In genomic region chrX:161790182-161790581, GRCm38 (mm10) we compare ENCODE assay signal across 10 mouse cellular contexts.
DNase-seq lines count a peak whose midpoint lies in the region; ATAC-seq and TF ChIP-seq lines count a peak whose summit lies in the region.
"Had no signal": no experiment of that assay in that cellular context is flagged by ENCODE, and none has a peak within 500 bp of the region (broad histone marks: within the 10 kb centered on the region; RNA-seq: fewer than 3 reads in every experiment).

No protein-coding gene starts in this region.

- H3K27ac ChIP-seq in limb, embryonic 14.5 days (replicated peaks; ENCODE audit: low read depth, low read length), result no peak overlapping the region
- H3K27ac ChIP-seq in limb, embryonic 10.5 days, result no peak overlapping the region
- no peak overlapping the region for H3K27ac ChIP-seq in cortical plate, adult 2 months (ENCODE audit: insufficient read depth, low read length)
- no peak overlapping the region for H3K27ac ChIP-seq in forebrain, embryonic 10.5 days
- H3K27ac ChIP-seq: neural tube, embryonic 13.5 days had no signal

- TF ChIP-seq CTCF in cortical plate, adult 2 months (IDR thresholded peaks at IDR 0.05; ENCODE audit: extremely low read depth, insufficient read depth, low read length), result peak; percentile 60

- peak; percentile 57 to 63 for DNase-seq in cerebellum, postnatal 14 days
- DNase-seq in cerebellum, adult 11 months, result no peak
- DNase-seq in limb, embryonic 14.5 days (ENCODE audit: low spot score), result peak; percentile 14
- no peak for DNase-seq in limb, embryonic 10.5 days (ENCODE audit: low spot score)
- no peak for DNase-seq in forebrain, embryonic 10.5 days (ENCODE audit: extremely low spot score, low spot score)

- H3K27me3 ChIP-seq in limb, embryonic 14.5 days (ENCODE audit: control insufficient read depth, insufficient read depth, low read length), result no peaks in the 10 kb centered on the region; the same call in 1 of the 2 replicates
- H3K27me3 ChIP-seq in limb, embryonic 10.5 days (ENCODE audit: low read depth, poor library complexity, severe bottlenecking), result peaks cover 86% of the 10 kb centered on the region
- H3K27me3 ChIP-seq in forebrain, embryonic 10.5 days (ENCODE audit: poor library complexity, severe bottlenecking), result peaks cover 85% of the 10 kb centered on the region

- no peak overlapping the region for H3K9ac ChIP-seq in limb, embryonic 14.5 days (ENCODE audit: low read depth, low read length, severe bottlenecking)
- H3K9ac ChIP-seq: neural tube, embryonic 13.5 days had no signal

- H3K4me2 ChIP-seq in limb, embryonic 14.5 days (replicated peaks; ENCODE audit: low read depth, low read length, severe bottlenecking), result no peak overlapping the region
- H3K4me2 ChIP-seq: neural tube, embryonic 13.5 days had no signal

- H3K4me1 ChIP-seq in limb, embryonic 14.5 days (ENCODE audit: control insufficient read depth, insufficient read depth, low read length), result no peaks in the 10 kb centered on the region
- no peaks in the 10 kb centered on the region for H3K4me1 ChIP-seq in limb, embryonic 10.5 days
- H3K4me1 ChIP-seq in cortical plate, adult 2 months (ENCODE audit: control insufficient read depth, insufficient read depth, low read length), result no peaks in the 10 kb centered on the region
- H3K4me1 ChIP-seq in forebrain, embryonic 10.5 days, result peaks cover 9% of the 10 kb centered on the region; the same call in 1 of the 2 replicates
- H3K4me1 ChIP-seq: neural tube, embryonic 13.5 days had no signal

- 21% methylated on average over 6 of the region's 6 CpGs for WGBS in limb, embryonic 14.5 days
- 26% methylated on average over 6 of the region's 6 CpGs for WGBS in limb, embryonic 10.5 days
- 35% methylated on average over 6 of the region's 6 CpGs for WGBS in forebrain, embryonic 10.5 days

- no peak for ATAC-seq in limb, embryonic 14.5 days (ENCODE audit: low FRiP score, low read depth)
- ATAC-seq in megakaryocyte progenitor cell, adult 5-6 weeks (replicated peaks; ENCODE audit: poor library complexity), result 0 out of 2 replicates have a peak, but pooled peaks have one; percentile 23
- ATAC-seq in activated CD4-positive, CD25-positive, alpha-beta regulatory T cell, adult 4 months, result no peak

- no peak for TF ChIP-seq POLR2A in limb, embryonic 14.5 days (IDR thresholded peaks at IDR 0.05; ENCODE audit: borderline replicate concordance, extremely low read depth, insufficient read depth, insufficient read length)
- no peak for TF ChIP-seq POLR2A in cortical plate, adult 2 months (IDR thresholded peaks at IDR 0.05; ENCODE audit: extremely low read depth, insufficient read depth, low read length)

- H3K4me3 ChIP-seq in limb, embryonic 14.5 days (replicated peaks; ENCODE audit: low read length), result no peak overlapping the region
- H3K4me3 ChIP-seq in limb, embryonic 10.5 days, result no peak overlapping the region
- no peak overlapping the region for H3K4me3 ChIP-seq in cortical plate, adult 2 months (ENCODE audit: insufficient read depth, low read length)
- no peak overlapping the region for H3K4me3 ChIP-seq in forebrain, embryonic 10.5 days
- H3K4me3 ChIP-seq: erythroblast, embryonic 14.5 days; neural tube, embryonic 13.5 days had no signal

- H3K36me3 ChIP-seq in limb, embryonic 14.5 days (ENCODE audit: control insufficient read depth, insufficient read depth, low read length), result no peaks in the 10 kb centered on the region
- H3K36me3 ChIP-seq in limb, embryonic 10.5 days, result no peaks in the 10 kb centered on the region
- H3K36me3 ChIP-seq in forebrain, embryonic 10.5 days (replicated peaks), result no peaks in the 10 kb centered on the region
- H3K36me3 ChIP-seq: neural tube, embryonic 13.5 days had no signal

- H3K9me3 ChIP-seq in limb, embryonic 14.5 days (ENCODE audit: control insufficient read depth, low read length), result no peaks in the 10 kb centered on the region
- no peaks in the 10 kb centered on the region for H3K9me3 ChIP-seq in limb, embryonic 10.5 days (replicated peaks)
- no peaks in the 10 kb centered on the region for H3K9me3 ChIP-seq in forebrain, embryonic 10.5 days
- H3K9me3 ChIP-seq: neural tube, embryonic 13.5 days had no signal

Comparison
In these comparisons a context has a peak if more than half of its experiments do, and no peak if none do; other contexts are left out.
1. DNase-seq: peak in cerebellum, postnatal 14 days (2 of 2) and limb, embryonic 14.5 days (single experiment); none in cerebellum, adult 11 months (single experiment), limb, embryonic 10.5 days (single experiment) and forebrain, embryonic 10.5 days (single experiment).